Mouse (Mus musculus) liver, embryonic 14.5 days (tissue): ENCODE measurements around the gene Prss58.

Source experiments
- CTCF ChIP-seq: IDR thresholded peaks from 2 replicates; pipeline ENCODE4 v1.5.1; 2016; ENCODE audit warnings: antibody characterized with exemption, low read depth, control low read depth
- EP300 ChIP-seq: IDR thresholded peaks from 2 replicates; pipeline ENCODE4 v1.6.1; 2016; ENCODE audit warnings: antibody characterized with exemption, low read depth

DNA sequence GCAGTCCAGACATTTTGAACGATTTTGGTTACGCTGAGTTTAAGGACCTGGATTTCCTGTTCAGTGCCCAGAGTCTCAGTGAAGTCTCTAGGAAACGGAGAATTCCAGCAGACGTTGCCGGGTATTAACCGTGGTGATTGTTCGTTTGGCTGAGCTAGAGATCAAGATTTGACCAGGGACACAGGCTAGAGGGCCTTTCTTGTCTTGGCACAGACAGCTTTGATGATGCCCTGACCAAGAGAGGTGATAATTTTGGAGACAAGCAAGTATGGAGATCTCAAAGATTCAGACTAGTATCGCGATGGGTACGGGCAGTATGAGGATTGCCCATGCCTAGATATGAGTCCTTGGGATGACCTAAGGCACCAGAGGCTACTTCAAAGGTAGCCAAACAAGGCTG is 40.3 kb upstream of the Prss58 start, which contains the start of gene 1700074P13Rik:
- TF ChIP-seq CTCF (no peak), EP300 (no peak)
